Mouse (Mus musculus) limb, embryonic 10.5 days (tissue): Measurements from ENCODE around the gene Pdia3. TPM values are rescaled to one million over a fixed set of nuclear protein-coding genes. Genes with fewer than 3 reads are reported as not detected.

Experiments
- DNase-seq: peaks from one replicate; pipeline ENCODE4 v3.0.0-alpha.2; 2017; ENCODE audit warnings: low spot score
- H3K27ac ChIP-seq: fragments of 300-500 bp; sonication (generic); 2 replicates; pipeline ENCODE4 v1.5.1; 2016; ENCODE audit warnings: mild to moderate bottlenecking
- H3K27me3 ChIP-seq: fragments of 300-500 bp; sonication (generic); 2 replicates; pipeline ENCODE4 v1.6.1; 2016; ENCODE audit warnings: low read depth, mild to moderate bottlenecking; ENCODE audit not compliant: poor library complexity, severe bottlenecking
- H3K36me3 ChIP-seq: fragments of 300-500 bp; sonication (generic); 2 replicates; pipeline ENCODE4 v1.6.1; 2016; ENCODE audit warnings: mild to moderate bottlenecking, moderate library complexity
- H3K4me1 ChIP-seq: fragments of 300-500 bp; sonication (generic); 2 replicates; pipeline ENCODE4 v1.6.1; 2016
- H3K4me3 ChIP-seq: fragments of 300-500 bp; sonication (generic); 2 replicates; pipeline ENCODE4 v1.5.1; 2016; ENCODE audit warnings: mild to moderate bottlenecking, moderate library complexity
- H3K9me3 ChIP-seq: fragments of 300-500 bp; sonication (generic); replicated peaks from 2 replicates; pipeline ENCODE4 v1.6.1; 2016; ENCODE audit warnings: mild to moderate bottlenecking
- WGBS: fragments of 180-500 bp; shearing (Covaris S2); methylation state at CpG from one replicate; pipeline ENCODE4 v1.1.7; 2016; 5-methylcytosine and 5-hydroxymethylcytosine counted together
- polyA plus RNA-seq: library from polyadenylated mRNA; unstranded; fragments of >200 nt; fragmentation: Nextera tagmentation; extraction: Ambion mirVana; gene quantifications from 2 replicates; pipeline ENCODE4 v1.2.1, GENCODE M21; 2016

Pdia3 gene
- polyA plus RNA-seq, 1 experiment from 2014 or later: 646 TPM

GRCm38 (mm10) chr2:121416356-121416755 is 2.8 kb downstream of the Pdia3 start:
- H3K9me3 ChIP-seq: no peaks in the 10 kb centered on the region
- H3K27me3 ChIP-seq: no peaks in the 10 kb centered on the region
- peak overlapping the region; percentile 88 for H3K4me3 ChIP-seq
- H3K36me3 ChIP-seq: peaks cover 56% of the 10 kb centered on the region
- DNase-seq: no peak
- peaks cover 20% of the 10 kb centered on the region for H3K4me1 ChIP-seq
- 93% methylated on average over 6 of the region's 6 CpGs for WGBS
- no peak overlapping the region for H3K27ac ChIP-seq

GRCm38 (mm10) chr2:121418476-121418875 is 4.9 kb downstream of the Pdia3 start:
- no peak for DNase-seq
- no peak overlapping the region for H3K4me3 ChIP-seq
- peaks cover 78% of the 10 kb centered on the region for H3K36me3 ChIP-seq
- H3K4me1 ChIP-seq: peaks cover 16% of the 10 kb centered on the region
- H3K9me3 ChIP-seq: no peaks in the 10 kb centered on the region
- 95% methylated on average over 3 of the region's 3 CpGs for WGBS
- H3K27ac ChIP-seq: no peak overlapping the region
- no peaks in the 10 kb centered on the region for H3K27me3 ChIP-seq

GRCm38 (mm10) chr2:121423166-121423565 is 9.6 kb downstream of the Pdia3 start:
- H3K4me3 ChIP-seq: no peak overlapping the region
- no peaks in the 10 kb centered on the region for H3K9me3 ChIP-seq
- 95% methylated on average over 2 of the region's 2 CpGs for WGBS
- no peaks in the 10 kb centered on the region for H3K27me3 ChIP-seq
- no peak for DNase-seq
- no peak overlapping the region for H3K27ac ChIP-seq
- peaks cover 97% of the 10 kb centered on the region for H3K36me3 ChIP-seq
- no peaks in the 10 kb centered on the region for H3K4me1 ChIP-seq

- Histone ChIP-seq H3K36me3 (peaks cover 100% of the 10 kb centered on the region), H3K27ac (no peak overlapping the region), H3K4me1 (no peaks in the 10 kb centered on the region), H3K4me3 (no peak overlapping the region), H3K9me3 (no peaks in the 10 kb centered on the region), H3K27me3 (no peaks in the 10 kb centered on the region)
- DNase-seq: no peak
- WGBS: 93% methylated on average over 2 of the region's 2 CpGs
Observed at GRCm38 (mm10) chr2:121425890-121426289, 12.3 kb downstream of the Pdia3 start.

- Histone ChIP-seq H3K36me3 (peaks cover 98% of the 10 kb centered on the region), H3K27me3 (no peaks in the 10 kb centered on the region), H3K27ac (no peak overlapping the region), H3K4me1 (no peaks in the 10 kb centered on the region), H3K4me3 (no peak overlapping the region), H3K9me3 (no peaks in the 10 kb centered on the region)
- WGBS: 100% methylated on average over 1 of the region's 1 CpGs
- DNase-seq: no peak
Observed at GRCm38 (mm10) chr2:121434854-121435253, 21.3 kb downstream of the Pdia3 start.

- Histone ChIP-seq H3K4me1 (peaks cover 22% of the 10 kb centered on the region), H3K4me3 (no peak overlapping the region), H3K36me3 (peaks cover 53% of the 10 kb centered on the region), H3K9me3 (no peaks in the 10 kb centered on the region), H3K27ac (no peak overlapping the region), H3K27me3 (peaks cover 34% of the 10 kb centered on the region)
- 61% methylated on average over 4 of the region's 4 CpGs for WGBS
- DNase-seq: no peak
Observed at GRCm38 (mm10) chr2:121439746-121440145, 26.2 kb downstream of the Pdia3 start.

GRCm38 (mm10) chr2:121440834-121441605 is 27.4 kb downstream of the Pdia3 start:
- Histone ChIP-seq H3K9me3 (no peaks in the 10 kb centered on the region), H3K4me1 (peaks cover 22% of the 10 kb centered on the region), H3K36me3 (peaks cover 41% of the 10 kb centered on the region), H3K4me3 (no peak overlapping the region; the same call in 1 of the 2 replicates), H3K27ac (no peak overlapping the region), H3K27me3 (peaks cover 34% of the 10 kb centered on the region)
- WGBS: 61% methylated on average over 5 of the region's 5 CpGs
- DNase-seq: no peak

GRCm38 (mm10) chr2:121441800-121442199 is 28.2 kb downstream of the Pdia3 start:
- Histone ChIP-seq H3K27ac (peak overlapping the region; percentile 74), H3K4me3 (peak overlapping the region; percentile 67), H3K9me3 (no peaks in the 10 kb centered on the region), H3K4me1 (peaks cover 22% of the 10 kb centered on the region), H3K36me3 (peaks cover 34% of the 10 kb centered on the region), H3K27me3 (peaks cover 34% of the 10 kb centered on the region)
- DNase-seq: no peak
- 8% methylated on average over 11 of the region's 11 CpGs for WGBS

GRCm38 (mm10) chr2:121442259-121443067 is 28.9 kb downstream of the Pdia3 start:
- H3K9me3 ChIP-seq: no peaks in the 10 kb centered on the region
- peak; percentile 83 for DNase-seq
- peaks cover 22% of the 10 kb centered on the region for H3K4me1 ChIP-seq
- 2% methylated on average over 30 of the region's 30 CpGs for WGBS
- H3K27ac ChIP-seq: peak overlapping the region; percentile 74
- H3K4me3 ChIP-seq: peak overlapping the region; percentile 67
- H3K27me3 ChIP-seq: peaks cover 34% of the 10 kb centered on the region
- H3K36me3 ChIP-seq: peaks cover 28% of the 10 kb centered on the region

- H3K4me1 ChIP-seq: peaks cover 27% of the 10 kb centered on the region
- H3K36me3 ChIP-seq: peaks cover 22% of the 10 kb centered on the region
- 10% methylated on average over 8 of the region's 8 CpGs for WGBS
- H3K4me3 ChIP-seq: peak overlapping the region; percentile 67
- peaks cover 34% of the 10 kb centered on the region for H3K27me3 ChIP-seq
- H3K27ac ChIP-seq: peak overlapping the region; percentile 74; the same call in 1 of the 2 replicates
- DNase-seq: no peak
- no peaks in the 10 kb centered on the region for H3K9me3 ChIP-seq
Observed at GRCm38 (mm10) chr2:121443068-121443349, 29.4 kb downstream of the Pdia3 start.

- no peak for DNase-seq
- 82% methylated on average over 1 of the region's 1 CpGs for whole genome bisulfite sequencing
- peaks cover 11% of the 10 kb centered on the region for H3K36me3 ChIP-seq
Observed at GRCm38 (mm10) chr2:121444178-121444577, 30.6 kb downstream of the Pdia3 start, which contains the start of gene Ell3. Gene Ell3 (minus strand): TSS chr2:121444278.

GRCm38 (mm10) chr2:121445117-121445516 is 31.5 kb downstream of the Pdia3 start:
- Histone ChIP-seq H3K4me1 (peaks cover 35% of the 10 kb centered on the region), H3K27ac (no peak overlapping the region), H3K4me3 (no peak overlapping the region), H3K36me3 (peaks cover 4% of the 10 kb centered on the region; the same call in 1 of the 2 replicates), H3K27me3 (peaks cover 34% of the 10 kb centered on the region), H3K9me3 (no peaks in the 10 kb centered on the region)
- no peak for DNase-seq
- 91% methylated on average over 3 of the region's 3 CpGs for WGBS

More at GRCm38 (mm10) chr2:121444178-121444577, 30.6 kb downstream of the Pdia3 start, which contains the start of gene Ell3:
- H3K27ac ChIP-seq: no peak within 1 kb of the TSS
- peaks cover 34% of the 10 kb centered on the region for H3K4me1 ChIP-seq
- H3K4me3 ChIP-seq: peak within 1 kb of the TSS; percentile 67
- H3K9me3 ChIP-seq: no peaks in the 10 kb centered on the region
- H3K27me3 ChIP-seq: peaks cover 34% of the 10 kb centered on the region

GRCm38 (mm10) chr2:121446506-121446905 is 32.9 kb downstream of the Pdia3 start:
- Histone ChIP-seq H3K9me3 (no peaks in the 10 kb centered on the region), H3K4me1 (peaks cover 41% of the 10 kb centered on the region), H3K27me3 (peaks cover 25% of the 10 kb centered on the region), H3K27ac (no peak overlapping the region), H3K4me3 (no peak overlapping the region), H3K36me3 (peaks cover 15% of the 10 kb centered on the region)
- DNase-seq: no peak
- WGBS: 80% methylated on average over 4 of the region's 4 CpGs
